Mouse (Mus musculus): ENCODE measurements at regions not wholly inside any gene's neighbourhood (a gene's known extent, or its start where the extent isn't known, plus 50 kb on each side); places are given as distances from the start of the nearest gene placed in this dataset.

DNA sequence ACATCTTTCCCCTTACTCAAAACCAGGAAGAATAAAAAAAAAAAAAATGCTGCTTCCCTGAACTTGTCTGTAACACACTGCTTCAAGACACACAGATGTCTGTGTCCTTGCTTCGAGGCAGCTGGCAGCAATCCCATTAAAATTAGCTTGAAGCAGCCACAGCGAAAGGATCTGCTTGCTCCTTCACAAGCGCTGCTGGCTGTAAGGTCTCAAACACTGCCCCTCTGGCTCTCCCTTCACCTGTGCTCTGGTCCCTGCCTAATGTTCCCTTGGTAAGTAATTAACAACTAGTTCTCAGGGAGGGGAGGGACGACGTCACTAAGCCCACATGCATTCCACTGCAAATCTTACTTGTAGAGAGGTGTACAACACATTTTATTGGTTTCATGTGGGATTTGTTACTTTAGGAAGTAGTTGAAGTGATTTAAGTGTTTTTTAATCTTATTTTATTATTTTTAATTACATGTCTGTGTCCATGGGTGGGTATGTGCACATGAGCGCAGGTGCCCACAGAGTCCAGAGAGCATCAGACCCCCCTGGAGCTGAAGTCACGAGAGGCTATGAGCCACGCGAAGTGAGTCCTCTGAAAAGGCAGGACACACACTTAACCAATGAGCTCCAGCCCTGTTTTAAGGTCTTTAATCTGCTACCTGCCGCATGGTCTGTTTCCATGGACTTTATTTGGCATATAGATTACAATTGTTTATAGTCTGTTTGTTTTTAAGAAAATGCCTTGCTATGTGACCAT lies 61.1 kb upstream of the Cers6 start:
- peak in 1 of 2 experiments; percentile 15 for DNase-seq

DNA sequence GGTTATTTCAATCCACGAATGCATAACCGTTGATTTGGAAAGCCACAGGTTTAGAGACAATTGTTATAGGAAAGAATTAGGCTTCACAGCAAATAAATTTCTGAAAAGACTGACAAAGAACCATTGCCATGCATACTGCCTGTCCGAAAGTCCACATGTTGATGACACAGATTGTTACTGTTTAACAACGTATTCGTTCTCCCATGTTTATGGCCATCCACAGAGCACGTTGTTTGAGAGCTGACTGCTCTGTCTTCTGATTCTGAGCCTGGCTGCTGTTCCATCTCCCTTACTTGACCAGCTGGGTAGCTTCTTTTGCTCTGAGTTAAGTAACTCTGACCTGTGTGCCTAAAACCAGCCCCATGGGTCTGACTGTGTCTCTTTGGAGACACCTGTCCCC lies 57.1 kb upstream of the Cers6 start:
- DNase-seq = no peak

DNA sequence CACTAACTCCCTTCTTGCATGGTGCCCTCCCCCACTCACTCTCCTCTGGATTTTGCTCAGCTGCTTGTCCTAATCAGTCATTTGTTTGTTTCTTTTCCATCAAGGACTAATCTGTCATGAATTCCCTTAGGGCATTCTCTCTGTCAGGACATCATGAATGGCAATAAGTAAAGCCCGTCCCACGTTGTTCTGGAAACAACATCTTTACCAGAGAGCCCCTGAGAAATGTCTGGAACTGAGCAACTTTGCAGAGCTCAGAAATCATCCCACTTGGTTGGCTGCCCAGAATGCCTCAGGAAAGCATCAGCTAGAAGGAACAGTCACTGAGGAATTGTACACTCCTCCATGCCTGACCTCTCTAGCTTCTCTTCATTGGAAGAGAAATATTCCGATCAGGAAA lies 55.4 kb upstream of the Cers6 start:
- no peak for DNase-seq

DNA sequence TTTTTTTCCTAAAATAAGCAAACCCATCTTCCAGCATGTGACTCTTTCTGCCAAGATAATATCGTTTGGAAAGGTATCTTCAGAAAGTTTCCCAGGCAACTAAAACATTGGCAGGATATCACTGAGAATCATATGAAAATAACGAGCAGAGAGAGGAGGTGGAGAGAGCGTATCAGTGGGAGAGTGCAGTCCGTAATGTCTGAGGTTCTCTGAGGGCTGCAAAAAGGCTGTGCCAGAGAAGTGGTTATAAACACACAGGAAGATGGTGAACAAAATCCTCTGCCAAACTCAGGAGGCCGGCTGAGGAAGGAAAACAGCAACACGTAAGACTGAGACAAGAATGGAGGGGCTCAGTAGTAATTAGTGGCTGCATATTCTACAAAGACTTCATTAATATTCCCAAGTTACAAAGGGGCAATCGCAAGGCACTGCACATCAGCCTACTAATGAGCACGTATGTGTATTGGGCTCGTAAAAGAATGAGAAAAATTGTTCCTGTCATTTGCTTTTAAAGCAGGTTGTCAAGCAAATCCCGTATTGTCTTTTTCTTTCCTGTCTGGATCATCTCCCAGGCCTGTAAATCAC lies 54.8 kb upstream of the Cers6 start:
- DNase-seq = no peak

Measured in layer of hippocampus, postnatal 36 days (tissue).